Mouse (Mus musculus): ENCODE data around the gene Crb3. TPM values are rescaled to one million over a fixed set of nuclear protein-coding genes. Genes with fewer than 3 reads are reported as not detected.
"Not testable (repeated sequence)": the region's sequence is repeated elsewhere in the genome, so short reads cannot be mapped to it uniquely, and the experiment has no call there.

The Crb3 gene
- polyA plus RNA-seq, 1 experiment from 2014 or later = 4.2 TPM

DNA sequence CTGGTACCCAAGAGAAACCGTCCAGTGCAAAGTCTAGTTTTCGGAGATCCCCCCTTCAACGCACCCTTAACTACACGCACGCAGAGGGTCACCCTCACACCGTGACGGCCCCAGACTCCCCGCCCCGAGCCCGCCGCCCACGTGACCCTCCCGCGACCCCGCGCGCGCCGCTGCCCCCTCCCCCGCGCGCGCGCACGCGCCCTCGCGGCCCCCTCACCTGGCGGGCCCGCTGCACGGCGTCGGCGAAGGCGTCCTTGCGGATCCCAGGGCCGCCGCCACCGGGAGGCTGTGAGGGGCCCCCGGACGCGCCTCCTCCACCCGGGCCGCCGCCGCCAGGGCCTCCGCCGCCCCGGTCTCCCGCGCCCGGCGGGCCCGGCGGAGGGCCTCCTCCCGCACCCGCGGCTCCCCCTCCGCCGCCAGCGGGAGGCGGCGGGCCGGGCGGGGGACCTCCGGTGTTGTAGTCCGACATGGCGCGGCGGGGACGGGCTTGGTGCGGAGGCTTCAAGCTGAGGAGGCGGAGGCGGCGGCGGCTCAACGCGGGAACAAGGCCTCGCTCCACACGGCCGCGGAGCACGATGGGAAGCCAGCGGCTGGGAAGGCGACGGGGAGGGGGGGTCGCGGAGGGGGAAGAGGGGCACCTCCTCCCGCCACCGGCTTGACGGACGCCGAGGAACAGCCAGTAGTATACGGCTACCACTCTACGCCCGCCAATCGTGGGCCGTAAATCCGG lies 27.8 kb upstream of the Crb3 start, which contains the start of gene Khsrp:
Gene Khsrp (minus strand): TSS at position 592 of the 730 bp plus-strand sequence.
- WGBS = under 1% methylated on average over 84 of the region's 99 CpGs
- peak within 1 kb of the TSS; percentile 95 for H3K4me3 ChIP-seq (replicated peaks; ENCODE audit: low read length)
- H3K9me3 ChIP-seq (ENCODE audit: control insufficient read depth, low read length) = no peaks in the 10 kb centered on the region
- DNase-seq (ENCODE audit: low spot score) = peak; percentile 45
- H3K27me3 ChIP-seq (ENCODE audit: control insufficient read depth, insufficient read depth, low read length) = no peaks in the 10 kb centered on the region
- H3K4me2 ChIP-seq (replicated peaks) = peak within 1 kb of the TSS; percentile 90
- peaks cover 25% of the 10 kb centered on the region for H3K36me3 ChIP-seq (replicated peaks; ENCODE audit: control insufficient read depth, insufficient read depth)
- peak within 1 kb of the TSS; percentile 99 for H3K9ac ChIP-seq
- peaks cover 22% of the 10 kb centered on the region for H3K4me1 ChIP-seq (replicated peaks; ENCODE audit: control insufficient read depth, insufficient read depth, low read length)
- ATAC-seq (ENCODE audit: low FRiP score) = no peak
- peak within 1 kb of the TSS; percentile 94 for H3K27ac ChIP-seq

GRCm38 (mm10) chr17:57031661-57032420 lies 27.1 kb upstream of the Crb3 start:
- Histone ChIP-seq H3K4me1 (replicated peaks; ENCODE audit: control insufficient read depth, insufficient read depth, low read length) (peaks cover 22% of the 10 kb centered on the region), H3K9me3 (ENCODE audit: control insufficient read depth, low read length) (no peaks in the 10 kb centered on the region), H3K27ac (peak overlapping the region; percentile 77), H3K27me3 (ENCODE audit: control insufficient read depth, insufficient read depth, low read length) (no peaks in the 10 kb centered on the region), H3K4me3 (replicated peaks; ENCODE audit: low read length) (peak overlapping the region; percentile 95), H3K36me3 (replicated peaks; ENCODE audit: control insufficient read depth, insufficient read depth) (peaks cover 18% of the 10 kb centered on the region), H3K9ac (peak overlapping the region; percentile 54), H3K4me2 (replicated peaks) (peak overlapping the region; percentile 68)
- ATAC-seq (ENCODE audit: low FRiP score) (peak; percentile 98), DNase-seq (ENCODE audit: low spot score) (peak; percentile 99)
- under 1% methylated on average over 38 of the region's 38 CpGs for WGBS

- H3K9me3 ChIP-seq (ENCODE audit: control insufficient read depth, low read length) = no peaks in the 10 kb centered on the region
- H3K4me3 ChIP-seq (replicated peaks; ENCODE audit: low read length) = 0 out of 2 replicates have a peak overlapping the region, but pooled peaks have one; percentile 33
- no peak overlapping the region for H3K9ac ChIP-seq
- peaks cover 22% of the 10 kb centered on the region for H3K4me1 ChIP-seq (replicated peaks; ENCODE audit: control insufficient read depth, insufficient read depth, low read length)
- no peak for DNase-seq (ENCODE audit: low spot score)
- peaks cover 8% of the 10 kb centered on the region for H3K36me3 ChIP-seq (replicated peaks; ENCODE audit: control insufficient read depth, insufficient read depth)
- H3K27me3 ChIP-seq (ENCODE audit: control insufficient read depth, insufficient read depth, low read length) = no peaks in the 10 kb centered on the region
- peak overlapping the region; percentile 68 for H3K4me2 ChIP-seq (replicated peaks)
- H3K27ac ChIP-seq = no peak overlapping the region
- no peak for ATAC-seq (ENCODE audit: low FRiP score)
- WGBS = 89% methylated on average over 4 of the region's 4 CpGs
These were observed 26.1 kb upstream of the Crb3 start for GRCm38 (mm10) chr17:57032854-57033253.

GRCm38 (mm10) chr17:57038978-57039377 lies 19.9 kb upstream of the Crb3 start:
- no peaks in the 10 kb centered on the region for H3K9me3 ChIP-seq (ENCODE audit: control insufficient read depth, low read length)
- no peaks in the 10 kb centered on the region for H3K36me3 ChIP-seq (replicated peaks; ENCODE audit: control insufficient read depth, insufficient read depth)
- DNase-seq (ENCODE audit: low spot score) = no peak
- ATAC-seq (ENCODE audit: low FRiP score) = no peak
- no peak overlapping the region for H3K9ac ChIP-seq
- H3K4me2 ChIP-seq (replicated peaks) = no peak overlapping the region
- H3K27ac ChIP-seq = no peak overlapping the region
- 0 out of 2 replicates have a peak, but pooled peaks cover 6% of the 10 kb centered on the region for H3K27me3 ChIP-seq (ENCODE audit: control insufficient read depth, insufficient read depth, low read length)
- H3K4me3 ChIP-seq (replicated peaks; ENCODE audit: low read length) = no peak overlapping the region
- WGBS = 45% methylated on average over 8 of the region's 8 CpGs
- H3K4me1 ChIP-seq (replicated peaks; ENCODE audit: control insufficient read depth, insufficient read depth, low read length) = no peaks in the 10 kb centered on the region

DNA sequence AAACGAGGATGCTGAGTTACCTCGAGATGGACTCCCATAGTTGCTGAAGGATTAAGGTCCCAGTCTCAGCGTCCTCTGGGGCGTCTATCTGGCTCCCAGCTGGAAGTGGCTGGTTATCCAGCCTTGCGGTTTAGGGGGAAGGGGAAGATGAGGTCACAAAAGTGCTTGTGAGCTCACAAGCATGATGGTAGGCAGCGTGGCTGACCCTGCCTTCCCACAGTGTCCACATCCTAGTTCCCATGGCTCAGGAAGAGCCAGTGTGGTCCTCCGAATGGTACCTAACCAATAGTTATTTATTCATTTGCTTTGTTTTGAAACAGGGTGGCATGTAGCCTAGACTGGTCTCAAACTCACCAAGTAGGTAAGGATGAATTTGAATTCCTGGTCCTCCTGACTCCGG lies 17.4 kb upstream of the Crb3 start, which contains the start of gene Slc25a41:
Gene Slc25a41 (minus strand): TSS at position 101 of the 400 bp plus-strand sequence.
- H3K36me3 ChIP-seq (replicated peaks; ENCODE audit: control insufficient read depth, insufficient read depth) = peaks cover 14% of the 10 kb centered on the region
- no peak within 1 kb of the TSS for H3K4me3 ChIP-seq (replicated peaks; ENCODE audit: low read length)
- H3K27ac ChIP-seq = no peak within 1 kb of the TSS
- ATAC-seq (ENCODE audit: low FRiP score) (no peak), DNase-seq (ENCODE audit: low spot score) (no peak)
- no peaks in the 10 kb centered on the region for H3K9me3 ChIP-seq (ENCODE audit: control insufficient read depth, low read length)
- H3K27me3 ChIP-seq (ENCODE audit: control insufficient read depth, insufficient read depth, low read length) = 0 out of 2 replicates have a peak, but pooled peaks cover 6% of the 10 kb centered on the region
- no peaks in the 10 kb centered on the region for H3K4me1 ChIP-seq (replicated peaks; ENCODE audit: control insufficient read depth, insufficient read depth, low read length)
- H3K4me2 ChIP-seq (replicated peaks) = no peak within 1 kb of the TSS
- WGBS = 72% methylated on average over 8 of the region's 8 CpGs
- no peak within 1 kb of the TSS for H3K9ac ChIP-seq

GRCm38 (mm10) chr17:57047406-57047805 lies 11.5 kb upstream of the Crb3 start:
- no peak overlapping the region for H3K9ac ChIP-seq
- no peak overlapping the region for H3K27ac ChIP-seq
- H3K4me1 ChIP-seq (replicated peaks; ENCODE audit: control insufficient read depth, insufficient read depth, low read length) = no peaks in the 10 kb centered on the region
- H3K4me2 ChIP-seq (replicated peaks) = no peak overlapping the region
- no peaks in the 10 kb centered on the region for H3K27me3 ChIP-seq (ENCODE audit: control insufficient read depth, insufficient read depth, low read length)
- no peak overlapping the region for H3K4me3 ChIP-seq (replicated peaks; ENCODE audit: low read length)
- 27% methylated on average over 5 of the region's 5 CpGs for WGBS
- peaks cover 61% of the 10 kb centered on the region for H3K36me3 ChIP-seq (replicated peaks; ENCODE audit: control insufficient read depth, insufficient read depth)
- no peak for ATAC-seq (ENCODE audit: low FRiP score)
- DNase-seq (ENCODE audit: low spot score) = no peak
- no peaks in the 10 kb centered on the region for H3K9me3 ChIP-seq (ENCODE audit: control insufficient read depth, low read length)

GRCm38 (mm10) chr17:57048816-57049215 lies 10.1 kb upstream of the Crb3 start:
- DNase-seq (ENCODE audit: low spot score) = no peak

DNA sequence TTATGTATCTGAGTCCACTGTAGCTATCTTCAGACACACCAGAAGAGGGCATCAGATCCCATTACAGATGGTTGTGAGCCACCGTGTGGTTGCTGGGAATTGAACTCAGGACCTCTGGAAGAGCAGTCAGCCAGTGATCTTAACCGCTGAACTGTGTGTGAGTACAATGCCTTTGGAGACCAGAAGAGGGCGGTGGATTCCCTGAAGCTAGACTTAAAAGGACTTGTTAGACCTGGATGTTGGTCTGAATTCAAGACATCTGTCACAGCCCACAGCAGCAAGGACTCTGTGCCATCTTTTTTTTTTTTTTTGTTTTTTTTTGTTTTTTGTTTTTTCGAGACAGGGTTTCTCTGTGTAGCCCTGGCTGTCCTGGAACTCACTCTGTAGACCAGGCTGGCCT lies 7.2 kb upstream of the Crb3 start:
- H3K9ac ChIP-seq; ATAC-seq (ENCODE audit: low FRiP score); H3K4me3 ChIP-seq (replicated peaks; ENCODE audit: low read length); H3K9me3 ChIP-seq (ENCODE audit: control insufficient read depth, low read length); H3K4me1 ChIP-seq (replicated peaks; ENCODE audit: control insufficient read depth, insufficient read depth, low read length); H3K4me2 ChIP-seq (replicated peaks); DNase-seq (ENCODE audit: low spot score); H3K27ac ChIP-seq; H3K27me3 ChIP-seq (ENCODE audit: control insufficient read depth, insufficient read depth, low read length): not testable (repeated sequence)
- peaks cover 87% of the 10 kb centered on the region for H3K36me3 ChIP-seq (replicated peaks; ENCODE audit: control insufficient read depth, insufficient read depth)
- WGBS = 82% methylated on average over 3 of the region's 4 CpGs

More at GRCm38 (mm10) chr17:57048816-57049215, 10.1 kb upstream of the Crb3 start:
- 97% methylated on average over 3 of the region's 3 CpGs for WGBS
- Histone ChIP-seq H3K4me3 (replicated peaks; ENCODE audit: low read length) (no peak overlapping the region), H3K9me3 (ENCODE audit: control insufficient read depth, low read length) (no peaks in the 10 kb centered on the region), H3K36me3 (replicated peaks; ENCODE audit: control insufficient read depth, insufficient read depth) (peaks cover 75% of the 10 kb centered on the region), H3K4me2 (replicated peaks) (no peak overlapping the region), H3K27ac (no peak overlapping the region), H3K4me1 (replicated peaks; ENCODE audit: control insufficient read depth, insufficient read depth, low read length) (no peaks in the 10 kb centered on the region), H3K9ac (no peak overlapping the region), H3K27me3 (ENCODE audit: control insufficient read depth, insufficient read depth, low read length) (no peaks in the 10 kb centered on the region)
- ATAC-seq (ENCODE audit: low FRiP score) = no peak

GRCm38 (mm10) chr17:57056246-57056645 lies 2.7 kb upstream of the Crb3 start:
- Histone ChIP-seq H3K9ac (no peak overlapping the region), H3K27ac (no peak overlapping the region), H3K4me1 (replicated peaks; ENCODE audit: control insufficient read depth, insufficient read depth, low read length) (peaks cover 15% of the 10 kb centered on the region), H3K36me3 (replicated peaks; ENCODE audit: control insufficient read depth, insufficient read depth) (peaks cover 53% of the 10 kb centered on the region), H3K4me3 (replicated peaks; ENCODE audit: low read length) (no peak overlapping the region), H3K4me2 (replicated peaks) (no peak overlapping the region), H3K9me3 (ENCODE audit: control insufficient read depth, low read length) (no peaks in the 10 kb centered on the region), H3K27me3 (ENCODE audit: control insufficient read depth, insufficient read depth, low read length) (peaks cover 4% of the 10 kb centered on the region; the same call in 1 of the 2 replicates)
- 87% methylated on average over 3 of the region's 3 CpGs for WGBS
- no peak for ATAC-seq (ENCODE audit: low FRiP score)
- DNase-seq (ENCODE audit: low spot score) = no peak

All from hindbrain, embryonic 14.5 days (tissue).